Mouse (Mus musculus) brain, embryonic 14.5 days (tissue): ENCODE data around the gene Bhlhe41.

ENCODE experiments used
- CTCF ChIP-seq: fragments of 200-500 bp; IDR thresholded peaks from 2 replicates; pipeline ENCODE4 v1.5.1; 2012; ENCODE audit warnings: inconsistent platforms, mild to moderate bottlenecking, moderate library complexity, borderline replicate concordance; ENCODE audit not compliant: insufficient read depth, insufficient read length; ENCODE audit errors: extremely low read depth
- POLR2A ChIP-seq: fragments of 200-500 bp; IDR thresholded peaks from 2 replicates; pipeline ENCODE4 v1.6.1; 2012; ENCODE audit warnings: mild to moderate bottlenecking, inconsistent platforms, borderline replicate concordance; ENCODE audit not compliant: poor library complexity, insufficient read depth, insufficient read length, severe bottlenecking; ENCODE audit errors: extremely low read depth

DNA sequence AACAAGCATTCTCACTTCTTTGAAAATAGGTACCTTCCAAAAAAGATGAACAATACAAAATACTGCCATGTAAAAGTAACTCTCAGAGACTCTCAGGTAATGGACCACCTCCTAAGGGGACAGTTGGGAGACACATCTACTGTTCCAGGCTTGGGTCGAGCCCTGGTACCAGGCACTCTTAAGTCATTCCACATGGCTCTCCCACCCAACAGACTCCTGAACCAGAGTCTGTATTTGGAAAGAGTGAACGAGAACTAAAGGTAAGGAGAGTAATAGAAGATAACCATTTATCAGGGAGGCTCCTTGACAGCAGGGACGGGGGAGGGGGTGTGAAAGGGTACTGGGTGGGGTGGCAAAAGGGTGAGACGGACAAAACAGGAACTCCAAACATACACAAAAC is 3.0 kb downstream of the Bhlhe41 start:
- TF ChIP-seq CTCF (no peak), POLR2A (no peak)
